Mouse (Mus musculus): Measurements from ENCODE around the gene Vmn2r83.
"Not testable (repeated sequence)": the region's sequence is repeated elsewhere in the genome, so short reads cannot be mapped to it uniquely, and the experiment has no call there.

The Vmn2r83 gene

DNA sequence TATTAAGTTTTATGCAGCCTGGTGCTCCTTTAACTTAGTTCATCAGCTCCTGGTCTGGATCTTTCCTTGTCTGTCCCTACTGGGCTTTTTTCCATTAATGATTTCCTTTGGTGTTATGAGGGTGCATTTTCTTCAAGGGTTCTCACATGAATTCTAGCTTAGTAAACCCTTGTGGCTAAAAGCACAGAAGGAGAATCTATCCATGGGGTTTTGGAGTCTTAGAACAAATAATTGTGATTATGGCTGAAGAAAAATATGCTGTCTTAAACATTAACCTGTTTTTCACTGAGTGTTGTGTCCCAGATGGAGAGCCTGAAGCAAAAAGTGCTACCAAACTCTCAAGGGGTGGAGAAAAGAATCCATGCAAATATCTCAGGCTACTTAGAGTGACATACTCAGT, at the start of gene Vmn2r83:
Vmn2r83 (plus strand) TSS at position 301 of the 400 bp plus-strand sequence.
- DNase-seq: no peak

DNA sequence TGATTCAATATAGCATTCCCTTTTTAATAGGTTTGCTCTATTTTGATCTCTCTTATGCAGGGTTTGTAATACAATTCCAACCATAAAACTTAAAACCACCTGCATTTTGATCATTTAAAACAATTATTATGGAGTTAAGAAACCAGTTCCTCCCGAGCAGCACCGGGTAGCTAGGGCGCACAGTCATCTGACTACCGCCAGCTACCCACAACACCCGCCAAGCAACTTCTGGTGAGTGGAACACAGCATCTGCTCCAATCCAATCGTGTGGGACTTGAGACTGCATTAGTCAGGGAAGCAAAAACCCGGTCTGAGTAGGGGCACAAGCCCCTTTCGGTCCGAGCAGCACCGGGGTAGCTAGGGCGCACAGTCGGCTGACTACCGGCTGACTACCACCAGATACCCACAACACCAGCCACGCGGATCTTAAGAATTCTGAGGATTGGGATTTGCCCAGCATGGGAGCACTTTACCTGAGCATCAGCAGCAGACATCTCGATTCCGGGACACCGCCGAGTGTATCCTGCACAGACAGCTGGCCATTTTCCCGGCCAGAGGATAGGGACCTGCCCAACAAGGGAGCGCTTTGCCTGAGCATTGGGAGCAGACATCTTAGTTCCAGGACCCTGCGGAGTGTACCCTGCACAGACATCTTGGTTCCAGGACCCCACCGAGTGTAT, 33.2 kb upstream of the Vmn2r83 start:
- DNase-seq: not testable (repeated sequence)

DNA sequence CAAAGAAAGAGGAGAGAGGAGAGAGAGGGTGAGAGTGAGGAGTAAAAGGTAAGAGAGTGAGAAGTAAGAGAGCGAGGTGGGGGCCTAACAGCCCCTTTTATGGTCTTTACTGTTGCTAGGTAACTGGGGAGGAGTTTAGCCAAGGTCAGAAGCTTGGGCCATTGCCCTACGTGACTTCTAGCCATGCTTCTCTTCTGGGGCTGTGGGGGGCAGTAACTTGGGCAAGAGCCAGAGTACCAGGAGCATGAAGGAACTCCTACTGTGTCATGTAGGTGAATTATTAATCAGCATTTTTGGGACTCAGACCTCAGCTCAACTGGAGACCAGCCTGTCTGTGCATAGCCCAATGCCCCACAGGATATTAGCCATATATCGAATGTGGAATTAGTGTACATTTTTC, 27.4 kb downstream of the Vmn2r83 start:
- DNase-seq: no peak

DNA sequence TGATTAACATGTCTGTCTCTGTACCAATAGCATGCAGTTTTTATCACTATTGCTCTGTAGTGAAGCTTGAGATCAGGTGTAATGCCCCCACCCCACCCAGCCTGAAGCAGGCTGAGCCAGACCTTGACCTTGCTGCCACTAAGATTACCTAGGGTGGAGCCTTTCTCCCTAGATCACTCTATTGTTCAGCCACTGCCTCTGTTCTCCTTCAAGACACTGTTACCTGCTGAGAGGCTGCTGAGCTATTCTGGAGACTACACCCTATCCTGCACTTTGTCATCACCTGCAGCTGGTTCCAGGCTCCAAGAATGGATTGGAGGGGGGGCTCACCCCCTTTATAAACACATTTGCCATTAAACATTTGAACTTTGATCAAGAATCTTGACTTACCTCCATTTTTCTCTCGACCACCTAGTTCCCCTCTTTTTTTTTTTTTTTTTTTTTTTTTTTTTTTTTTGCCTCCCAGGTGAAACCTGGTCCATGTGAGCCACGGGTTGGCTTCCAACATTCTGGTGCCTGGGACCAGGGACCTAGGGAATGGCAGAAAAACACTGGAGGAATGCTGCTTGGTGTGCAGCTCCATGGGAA, 28.3 kb downstream of the Vmn2r83 start:
- no peak for DNase-seq

DNA sequence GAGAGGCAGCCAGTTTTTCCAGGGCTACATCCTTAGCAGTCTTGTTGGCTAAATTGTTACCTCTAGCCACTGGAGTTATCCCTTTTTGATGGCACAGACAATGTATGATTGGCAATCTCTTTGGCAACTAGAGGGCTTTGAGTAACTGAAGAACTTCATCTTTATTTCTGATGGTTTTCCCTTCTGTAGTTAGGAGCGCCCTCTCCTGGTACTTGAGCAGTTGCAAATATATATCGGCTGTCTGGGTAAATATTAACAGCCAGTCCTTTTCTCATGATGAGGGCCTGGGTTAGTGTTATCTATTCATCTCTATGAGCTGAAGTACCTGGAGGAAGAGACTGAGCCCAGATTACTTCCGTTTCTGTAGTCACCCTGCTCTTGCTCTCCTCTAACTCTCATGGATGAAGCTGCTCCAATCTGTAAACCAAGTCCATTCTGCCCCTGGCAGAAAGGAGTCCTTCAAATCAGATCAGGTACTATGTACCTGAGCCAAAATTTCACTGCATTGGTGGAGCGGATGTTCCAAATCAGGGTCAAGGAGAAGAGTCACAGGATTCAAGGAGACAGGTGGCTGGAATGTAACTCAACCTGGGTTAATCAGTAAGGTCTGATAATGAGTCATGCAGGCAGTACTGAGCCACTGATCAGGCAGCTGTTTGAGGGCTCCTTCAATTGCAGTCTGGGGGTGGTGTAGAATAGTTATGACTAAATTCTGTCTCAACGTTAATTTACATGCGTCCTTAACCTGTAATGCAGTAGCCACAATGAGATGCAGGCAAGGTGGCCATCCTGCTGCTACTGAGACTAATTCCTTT, 34.5 kb downstream of the Vmn2r83 start:
- no peak for DNase-seq

DNA sequence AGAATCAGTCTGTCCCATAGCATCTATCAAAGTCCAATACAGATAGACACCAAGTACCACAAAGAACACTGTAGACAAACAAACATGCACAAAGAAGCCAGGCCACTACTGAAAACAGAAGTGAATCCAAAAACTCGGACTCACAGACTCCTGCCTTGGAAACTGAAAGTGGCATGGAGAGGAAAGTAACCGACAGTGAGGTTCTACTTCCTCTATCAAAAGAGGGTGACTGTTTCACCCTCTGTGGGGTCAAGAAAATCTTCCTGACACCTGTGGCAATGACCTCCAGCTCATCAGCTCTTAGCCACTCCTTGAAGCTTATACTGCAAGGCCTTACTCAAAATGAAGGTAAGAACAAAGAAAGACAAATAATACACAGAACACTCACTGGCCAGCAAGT, 38.2 kb downstream of the Vmn2r83 start:
- no peak for DNase-seq

DNA sequence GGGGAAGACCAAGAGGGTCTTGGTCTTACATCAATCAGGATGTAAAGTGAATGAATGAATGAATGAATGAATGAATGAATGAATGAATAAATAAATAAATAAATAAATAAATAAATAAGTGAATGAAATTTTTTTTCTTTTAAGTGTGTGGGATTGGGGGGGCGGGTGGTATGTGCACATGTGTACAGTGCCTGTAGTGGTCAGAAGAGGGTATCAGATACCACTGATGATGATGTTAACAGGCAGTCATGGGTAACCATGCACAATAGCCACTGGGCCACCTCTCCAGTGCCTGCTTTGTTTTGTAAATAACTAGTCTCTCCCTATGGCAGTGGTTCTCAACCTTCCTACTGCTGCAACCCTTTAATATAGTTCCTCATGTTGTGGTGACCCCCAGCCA, 55.9 kb downstream of the Vmn2r83 start:
- DNase-seq: no peak

DNA sequence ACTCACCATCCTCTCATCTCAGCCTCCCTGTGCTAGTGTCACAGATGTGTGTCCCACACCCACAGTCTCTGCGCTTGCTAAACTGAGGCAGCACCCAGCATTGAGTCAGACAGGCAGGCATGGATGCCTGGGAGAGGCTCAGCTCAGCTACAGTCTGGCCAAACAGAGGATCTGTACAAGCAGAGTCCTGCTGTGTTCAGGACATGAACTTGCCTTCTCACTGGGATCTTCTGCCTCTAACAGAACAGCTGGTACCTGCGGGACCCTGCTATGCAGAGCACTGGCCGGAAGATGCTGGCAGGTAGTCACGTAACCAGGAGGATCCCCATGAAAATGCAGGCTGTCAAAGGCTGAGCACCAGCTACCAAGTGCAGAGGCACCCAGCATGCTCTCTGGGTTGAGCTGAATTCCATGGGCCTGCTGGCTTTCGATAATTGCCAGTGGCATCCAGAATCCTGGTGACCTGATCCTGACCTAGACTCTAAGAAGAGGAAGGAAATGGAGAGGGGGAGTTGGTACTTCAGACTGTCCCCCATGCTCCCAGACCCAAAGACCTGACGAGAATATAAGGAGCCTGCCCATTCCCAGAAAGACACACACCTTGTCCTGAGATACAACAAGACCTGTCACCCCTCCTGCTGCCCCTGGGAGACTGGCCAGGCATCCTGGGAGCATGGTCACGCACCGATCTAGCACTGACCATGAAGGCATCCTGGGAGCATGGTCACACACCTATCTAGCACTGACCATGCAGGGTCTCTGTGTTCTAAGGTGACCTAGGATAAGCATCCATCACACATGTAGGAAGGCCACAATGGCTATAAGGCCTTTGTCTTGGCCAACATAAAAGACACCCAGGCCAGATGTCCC, 57.2 kb downstream of the Vmn2r83 start:
- DNase-seq: peak; percentile 53

DNA sequence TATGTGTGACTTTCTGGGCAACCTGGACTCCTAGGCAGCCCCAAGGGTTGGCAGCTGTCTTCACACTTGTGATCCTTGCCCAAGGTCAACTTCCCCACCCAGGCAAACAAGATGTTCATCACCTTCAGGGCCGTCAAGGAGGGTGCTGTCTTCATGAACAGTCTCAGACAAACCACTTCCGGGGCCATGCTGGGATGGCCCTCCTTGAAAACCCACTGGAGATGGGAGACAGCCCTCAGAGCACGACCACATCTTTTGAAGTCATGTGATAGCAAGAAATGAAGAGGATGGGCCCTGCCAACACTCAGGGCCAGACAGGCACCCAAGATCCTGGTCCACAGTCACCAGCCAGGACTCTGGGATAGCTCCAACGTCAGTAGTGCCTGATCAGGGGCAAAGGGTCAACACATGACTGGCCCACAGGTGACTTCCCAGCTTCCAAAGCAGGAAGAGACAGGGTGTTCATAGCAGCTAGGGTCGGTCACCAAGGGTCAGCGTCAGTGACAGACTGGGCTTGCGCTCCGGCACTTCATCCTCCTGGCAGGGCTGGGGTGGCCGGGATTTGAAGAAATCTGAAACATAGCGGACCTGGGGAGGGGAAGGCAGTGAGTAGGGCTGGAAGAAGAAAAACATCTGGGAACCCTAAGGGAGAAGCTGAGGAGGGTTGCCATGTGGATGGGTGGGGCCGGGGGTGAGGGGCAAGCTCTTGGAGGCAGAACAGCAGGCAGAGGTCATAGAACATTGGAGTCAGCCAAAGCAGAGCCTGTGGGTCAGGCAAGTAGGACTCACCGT, 58.3 kb downstream of the Vmn2r83 start:
- DNase-seq: no peak

DNA sequence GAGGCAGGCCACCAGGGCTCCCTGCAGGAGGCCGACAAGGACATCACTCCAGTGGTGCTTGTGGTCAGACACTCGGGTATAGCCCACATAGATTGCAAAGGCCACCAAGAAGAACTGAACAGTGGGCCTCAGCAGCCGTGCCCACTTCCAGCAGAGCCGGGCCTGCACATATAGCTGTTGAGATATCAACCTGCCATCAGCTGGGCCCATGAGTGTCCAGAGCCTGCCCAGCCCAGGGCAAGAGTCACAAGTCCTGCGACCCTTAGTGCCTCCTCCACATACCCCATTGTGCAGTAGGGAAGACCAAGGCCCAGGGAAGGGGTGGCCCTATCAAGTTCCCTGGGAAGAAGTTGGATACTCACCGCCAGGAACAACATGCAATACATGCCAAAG, 58.9 kb downstream of the Vmn2r83 start:
- no peak for DNase-seq

DNA sequence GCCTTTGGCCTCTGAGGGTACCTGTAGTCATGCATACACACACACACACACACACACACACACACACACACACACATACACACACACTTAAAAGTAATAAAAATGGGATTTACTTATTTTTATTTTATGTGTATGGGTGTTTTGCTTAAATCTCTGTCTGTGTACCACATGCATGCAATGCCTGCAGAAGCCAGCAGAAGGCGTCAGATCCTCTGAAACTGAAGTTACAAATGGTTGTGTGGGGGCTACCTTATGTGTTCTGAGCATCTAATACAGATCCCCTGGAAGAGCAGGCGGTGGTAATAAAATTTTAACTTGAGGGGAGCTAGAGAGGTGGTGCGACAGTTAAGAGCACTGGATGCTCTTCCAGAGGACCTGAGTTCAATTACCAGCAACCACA, 59.5 kb downstream of the Vmn2r83 start:
- no peak for DNase-seq

DNA sequence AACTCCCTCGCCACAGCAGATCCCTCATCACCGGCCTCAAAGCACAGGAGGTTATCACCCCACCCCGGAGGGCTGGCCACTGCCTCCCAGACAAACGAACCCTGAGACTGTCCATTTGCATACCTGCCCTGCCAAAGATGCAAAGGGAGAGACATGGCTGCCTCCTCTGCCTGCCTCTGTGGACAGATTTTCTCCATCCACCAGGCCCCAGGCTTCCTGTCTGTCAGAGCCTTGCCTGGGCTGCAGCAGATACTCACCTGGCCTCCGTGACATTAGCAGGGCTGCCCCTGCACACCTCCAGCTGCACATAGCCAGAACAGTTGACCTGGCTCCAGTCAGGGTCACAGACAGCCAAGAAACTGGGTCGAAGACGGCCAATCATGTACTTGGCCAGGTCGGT, 61.7 kb downstream of the Vmn2r83 start:
- no peak for DNase-seq

DNA sequence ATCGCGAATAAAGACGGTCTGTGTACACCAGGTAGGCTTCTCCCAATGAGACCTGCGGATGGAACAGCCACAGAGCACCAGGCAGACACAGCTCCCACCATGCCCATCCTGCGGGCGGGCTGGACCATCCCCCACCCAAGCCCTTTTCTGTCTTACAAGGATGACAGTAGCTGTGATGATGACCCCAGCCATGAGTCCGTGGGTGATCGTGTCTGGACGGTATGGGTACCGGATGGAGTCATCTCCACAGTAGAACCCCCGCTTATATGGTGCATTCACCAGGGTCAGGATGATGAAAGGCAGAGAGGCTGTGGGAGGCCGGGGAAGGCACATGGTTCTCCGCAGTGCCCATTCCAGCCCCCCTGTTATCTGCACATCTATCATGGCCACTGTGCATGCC, 62.2 kb downstream of the Vmn2r83 start:
- no peak for DNase-seq

DNA sequence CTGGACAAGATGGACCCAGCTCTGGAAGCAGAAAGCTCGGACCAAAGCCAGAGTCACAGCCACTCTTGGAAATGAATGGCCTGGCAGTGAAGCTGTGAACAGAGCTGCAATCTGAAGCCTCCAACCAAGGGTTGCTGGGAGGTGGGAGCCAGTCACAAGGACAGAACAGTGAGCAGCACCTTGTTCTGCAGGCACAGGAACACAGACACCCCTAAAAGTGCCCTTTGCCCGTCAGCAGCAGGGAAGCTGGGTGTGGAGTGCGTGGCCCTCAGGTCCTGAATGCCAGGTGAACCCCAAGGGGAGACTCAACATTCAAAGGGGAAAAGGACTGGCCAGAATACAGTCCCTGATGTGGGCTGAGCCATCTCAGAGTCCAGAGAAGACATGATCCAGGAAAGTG, 63.1 kb downstream of the Vmn2r83 start:
- DNase-seq: no peak

DNA sequence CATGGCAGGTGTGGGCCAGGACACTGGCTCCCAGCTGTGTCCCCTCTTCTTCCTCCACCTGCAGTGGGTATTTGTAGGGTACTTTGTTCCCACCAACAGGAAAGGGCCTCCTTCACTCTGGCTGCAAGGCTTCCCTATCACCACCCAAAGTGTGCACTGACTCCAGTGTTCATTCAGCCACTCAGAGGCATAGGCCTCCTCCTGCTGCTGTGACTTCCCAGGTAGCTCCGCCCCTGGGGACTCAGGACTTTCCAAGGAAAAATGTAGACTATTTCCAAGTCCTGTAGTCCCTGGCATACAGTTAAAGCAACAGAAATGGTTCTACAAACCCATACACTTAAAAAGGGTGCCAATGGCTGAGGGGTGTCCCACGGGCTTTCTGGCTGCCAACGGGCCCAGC, 64.1 kb downstream of the Vmn2r83 start:
- DNase-seq: no peak

DNA sequence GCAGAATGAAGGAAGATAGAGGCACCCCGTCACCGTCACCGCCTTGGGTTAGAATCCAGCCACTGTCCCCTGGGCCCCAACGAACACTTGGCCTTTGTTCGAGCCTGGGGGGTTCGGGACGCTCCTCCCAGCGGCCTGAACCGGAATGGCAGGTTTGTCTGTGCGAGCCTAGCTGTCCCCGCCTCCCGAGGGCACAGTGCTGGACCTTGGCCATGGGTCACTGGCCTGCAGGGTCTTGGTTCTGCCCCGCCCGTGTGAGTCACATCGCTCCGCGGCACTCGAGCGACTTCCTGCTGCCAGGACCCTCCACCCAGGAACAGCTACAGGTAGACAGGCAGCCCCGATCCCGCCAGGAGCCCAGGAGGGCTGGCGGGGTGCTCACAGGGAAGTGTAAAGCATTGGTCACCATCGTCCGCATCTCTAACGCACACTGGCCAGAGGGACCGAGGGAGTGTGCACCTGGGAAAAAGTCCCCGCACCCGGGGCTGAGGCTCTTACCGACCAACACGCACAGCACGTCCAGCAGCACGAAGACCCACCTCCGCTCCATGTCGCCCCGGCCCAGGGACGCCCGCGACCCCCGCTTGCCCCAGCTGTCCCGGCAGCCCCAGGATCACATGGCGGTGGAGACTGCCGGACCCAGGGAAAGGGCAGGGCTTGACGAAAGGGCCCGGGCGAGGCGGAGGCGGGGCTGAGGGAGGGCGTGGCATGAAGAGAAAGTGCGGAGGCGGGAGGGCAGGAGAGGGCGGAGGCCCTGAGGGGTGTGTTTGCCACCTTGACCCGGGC, 64.8 kb downstream of the Vmn2r83 start, which contains the start of gene Plpp2:
Plpp2 (minus strand) TSS at position 671 of the 786 bp plus-strand sequence.
- peak; percentile 64 for DNase-seq

DNA sequence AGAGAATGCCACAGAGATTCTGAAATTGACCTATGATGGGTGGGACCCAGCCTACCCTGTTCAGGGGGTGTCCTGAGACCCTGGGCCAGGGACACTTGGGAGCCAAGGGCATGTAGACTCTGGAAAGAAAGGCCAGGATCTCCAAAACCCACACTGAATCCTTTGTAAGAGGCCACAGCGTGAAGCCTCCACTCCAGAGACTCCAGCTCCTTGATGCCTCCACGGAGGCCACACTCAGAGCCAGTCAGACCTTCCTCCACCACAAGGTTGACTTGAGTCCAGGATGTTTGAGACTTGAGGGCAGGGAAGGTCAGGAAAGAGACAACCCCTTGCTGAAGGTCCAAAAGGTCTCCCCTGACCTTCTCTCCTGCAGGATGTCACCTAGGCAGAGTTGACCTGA, 65.9 kb downstream of the Vmn2r83 start:
- DNase-seq: no peak

DNA sequence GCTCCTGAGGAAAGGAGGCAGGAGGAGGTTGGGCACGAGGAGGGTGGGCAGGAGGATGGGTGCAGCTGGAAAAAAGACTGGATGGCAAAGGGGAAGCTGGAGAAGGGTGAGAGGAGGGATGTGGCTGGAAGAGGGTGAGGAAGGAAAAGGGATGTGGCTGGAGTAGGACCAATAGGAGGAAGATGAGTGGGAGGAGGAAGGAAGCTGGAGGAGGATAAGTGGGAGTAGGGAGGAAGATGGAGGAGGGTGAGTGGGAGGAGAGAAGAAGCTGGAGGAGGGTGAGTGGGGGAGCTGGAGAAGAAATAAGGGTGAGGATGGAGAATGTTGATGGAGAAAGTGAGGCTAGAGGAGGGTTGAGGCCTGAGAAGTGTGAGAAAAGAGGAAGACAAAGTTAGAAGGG, 66.9 kb downstream of the Vmn2r83 start:
- no peak for DNase-seq

DNA sequence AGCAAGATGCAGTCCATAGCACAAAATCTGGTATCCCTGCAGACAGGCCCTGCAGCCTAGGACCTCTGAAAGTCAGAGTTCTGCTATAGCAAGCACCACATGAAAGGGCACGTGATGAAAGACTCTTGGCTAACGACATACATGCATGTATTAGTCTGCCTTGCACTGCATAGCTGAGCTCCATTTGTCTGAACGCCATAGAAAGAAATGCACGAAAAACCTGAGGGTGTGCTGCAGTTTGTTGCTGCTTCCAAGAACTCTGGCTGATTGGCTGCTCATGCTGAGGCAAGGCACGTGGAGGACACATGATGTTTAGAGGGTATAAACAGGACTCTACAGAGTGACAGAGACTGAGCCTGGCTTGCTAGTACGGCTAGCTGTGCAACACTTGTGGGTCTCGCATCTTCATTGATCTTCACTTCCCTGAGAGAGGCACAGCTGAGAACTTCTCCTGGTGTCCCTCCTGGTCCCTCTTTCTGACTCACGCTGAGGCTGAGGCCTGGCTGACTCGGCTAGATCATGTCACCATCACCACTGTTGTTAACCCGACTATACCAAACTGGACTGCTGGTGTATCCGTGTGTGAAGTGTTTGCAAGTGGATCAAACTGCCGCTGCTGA, 68.0 kb downstream of the Vmn2r83 start:
- DNase-seq: no peak

DNA sequence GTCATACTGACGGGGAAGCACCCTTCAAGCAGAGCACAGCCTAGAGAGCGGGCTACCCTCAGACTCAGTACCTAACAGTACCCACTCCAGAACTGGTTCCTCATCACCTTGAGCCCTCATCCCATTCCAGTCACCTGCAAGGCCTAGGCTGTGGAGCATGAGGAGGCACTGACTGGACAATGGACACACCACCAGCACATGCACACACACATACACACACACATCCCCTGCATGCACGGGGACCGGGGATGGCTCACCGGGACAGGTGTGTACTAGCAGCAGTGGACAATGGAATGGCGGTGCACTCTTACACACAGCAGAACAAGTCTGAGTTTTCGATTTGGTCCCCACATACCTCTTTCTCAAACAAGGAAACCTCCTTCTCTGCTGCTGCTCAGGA, 68.7 kb downstream of the Vmn2r83 start:
- DNase-seq: no peak

DNA sequence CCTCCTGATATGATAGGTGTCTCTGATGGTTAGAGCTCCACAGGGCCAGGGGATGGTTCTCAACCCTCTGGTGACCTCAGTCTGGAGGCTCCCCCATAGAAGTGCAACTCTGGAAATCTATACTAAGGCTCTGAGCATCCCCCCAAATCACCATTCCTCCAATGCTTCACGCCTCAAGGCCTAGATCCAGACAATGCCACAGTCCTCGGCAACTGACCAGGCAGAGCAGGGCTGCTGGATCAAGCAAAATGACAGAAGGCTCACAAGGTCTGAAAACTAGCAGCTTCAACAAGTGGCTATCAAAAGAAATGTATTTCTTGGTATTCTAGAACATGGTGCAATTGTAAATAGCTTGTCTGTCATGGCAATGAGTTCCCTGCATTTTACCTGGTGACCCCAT, 69.2 kb downstream of the Vmn2r83 start:
- DNase-seq: no peak
